Mouse (Mus musculus) hindbrain, embryonic 12.5 days (tissue): ENCODE results near the gene Angptl2. TPM values are rescaled to one million over a fixed set of nuclear protein-coding genes. Genes with fewer than 3 reads are reported as not detected.

Experiments used
- ATAC-seq: fragments of 200-750 bp; cut with Nextera tagmentation; 2 replicates; pipeline ENCODE4 v1.8.0; 2017; ENCODE audit warnings: moderate TSS enrichment; ENCODE audit not compliant: low FRiP score
- H3K27ac ChIP-seq: fragments of 300-500 bp; sonication (generic); 2 replicates; pipeline ENCODE4 v1.5.1; 2016; ENCODE audit warnings: mild to moderate bottlenecking
- H3K27me3 ChIP-seq: fragments of 300-500 bp; sonication (generic); 2 replicates; pipeline ENCODE4 v1.6.1; 2016; ENCODE audit warnings: mild to moderate bottlenecking
- H3K36me3 ChIP-seq: fragments of 300-500 bp; sonication (generic); 2 replicates; pipeline ENCODE4 v1.6.1; 2016; ENCODE audit warnings: mild to moderate bottlenecking
- H3K4me1 ChIP-seq: fragments of 300-500 bp; sonication (generic); 2 replicates; pipeline ENCODE4 v1.6.1; 2016
- H3K4me2 ChIP-seq: fragments of 300-500 bp; sonication (generic); replicated peaks from 2 replicates; pipeline ENCODE4 v1.6.1; 2016; ENCODE audit warnings: mild to moderate bottlenecking
- H3K4me3 ChIP-seq: fragments of 300-500 bp; sonication (generic); 2 replicates; pipeline ENCODE4 v1.5.1; 2016; ENCODE audit warnings: mild to moderate bottlenecking
- H3K9ac ChIP-seq: fragments of 300-500 bp; sonication (generic); 2 replicates; pipeline ENCODE4 v1.6.1; 2016; ENCODE audit warnings: mild to moderate bottlenecking, moderate library complexity
- H3K9me3 ChIP-seq: fragments of 300-500 bp; sonication (generic); replicated peaks from 2 replicates; pipeline ENCODE4 v1.6.1; 2016; ENCODE audit warnings: mild to moderate bottlenecking
- WGBS: fragments of 180-500 bp; shearing (Covaris S2); methylation state at CpG from one replicate; pipeline ENCODE4 v1.1.7; 2016; 5-methylcytosine and 5-hydroxymethylcytosine counted together
- polyA plus RNA-seq: library from polyadenylated mRNA; unstranded; fragments of >200 nt; fragmentation: Nextera tagmentation; extraction: Ambion mirVana; gene quantifications from 2 replicates; pipeline ENCODE4 v1.2.1, GENCODE M21; 2016

Gene Angptl2
- polyA plus RNA-seq, 1 experiment from 2014 or later = 32.8 TPM

DNA sequence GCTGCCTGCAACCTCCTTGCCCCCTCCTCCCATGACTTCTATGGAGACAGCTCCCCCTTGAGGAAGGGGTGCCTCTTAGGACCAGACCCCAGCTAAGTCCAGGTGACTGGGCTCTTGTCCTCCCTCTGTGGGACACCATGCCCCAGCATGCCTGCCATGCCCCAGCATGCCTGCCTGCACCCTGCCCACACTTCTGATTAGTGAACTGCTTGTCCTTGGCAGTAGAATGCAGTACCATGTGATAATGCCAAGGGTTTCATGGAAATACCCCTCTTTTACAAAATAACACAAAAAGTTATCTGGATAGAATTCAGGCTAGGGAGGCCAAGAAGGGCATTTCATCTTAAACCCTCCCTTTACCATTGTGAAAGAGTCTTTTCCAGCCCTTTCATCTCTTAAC, 29.5 kb downstream of the Angptl2 start:
- no peak overlapping the region for H3K9ac ChIP-seq
- peaks cover 17% of the 10 kb centered on the region; the same call in 1 of the 2 replicates for H3K36me3 ChIP-seq
- H3K4me1 ChIP-seq = no peaks in the 10 kb centered on the region
- no peaks in the 10 kb centered on the region for H3K9me3 ChIP-seq
- H3K27ac ChIP-seq = no peak overlapping the region
- no peaks in the 10 kb centered on the region for H3K27me3 ChIP-seq
- no peak for ATAC-seq
- H3K4me3 ChIP-seq = no peak overlapping the region
- no peak overlapping the region for H3K4me2 ChIP-seq

- Histone ChIP-seq H3K9ac (no peak overlapping the region), H3K4me2 (no peak overlapping the region), H3K36me3 (peaks cover 17% of the 10 kb centered on the region; the same call in 1 of the 2 replicates), H3K4me1 (no peaks in the 10 kb centered on the region), H3K27me3 (no peaks in the 10 kb centered on the region), H3K4me3 (no peak overlapping the region), H3K27ac (no peak overlapping the region), H3K9me3 (no peaks in the 10 kb centered on the region)
- 85% methylated on average over 5 of the region's 5 CpGs for WGBS
- ATAC-seq = no peak
These were observed 31.0 kb downstream of the Angptl2 start for GRCm38 (mm10) chr2:33246841-33247240.

DNA sequence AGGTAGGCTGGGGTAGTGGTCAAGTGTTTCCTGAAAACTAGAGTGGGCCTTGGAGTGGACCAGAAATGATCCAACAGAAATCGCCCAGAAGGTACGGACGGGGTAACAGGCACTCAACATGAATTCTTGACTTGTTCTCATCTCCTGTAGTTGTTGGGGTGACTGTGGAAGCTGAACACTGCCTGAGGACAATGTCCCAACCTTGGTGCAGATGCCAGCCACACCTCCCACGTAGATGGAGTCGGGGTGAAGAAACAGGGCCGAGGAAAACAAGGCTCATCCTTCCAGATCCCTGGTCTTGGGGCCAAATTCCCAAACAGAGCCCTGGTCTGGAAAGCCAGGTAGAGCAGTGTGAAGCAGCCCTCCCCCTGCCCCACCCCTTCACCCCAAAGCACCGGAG, 32.7 kb downstream of the Angptl2 start:
- ATAC-seq = no peak
- H3K4me3 ChIP-seq = no peak overlapping the region
- 87% methylated on average over 7 of the region's 7 CpGs for WGBS
- H3K9ac ChIP-seq = no peak overlapping the region
- no peaks in the 10 kb centered on the region for H3K9me3 ChIP-seq
- no peaks in the 10 kb centered on the region for H3K27me3 ChIP-seq
- no peak overlapping the region for H3K4me2 ChIP-seq
- H3K4me1 ChIP-seq = no peaks in the 10 kb centered on the region; the same call in 1 of the 2 replicates
- no peak overlapping the region for H3K27ac ChIP-seq
- peaks cover 12% of the 10 kb centered on the region; the same call in 1 of the 2 replicates for H3K36me3 ChIP-seq

- H3K4me2 ChIP-seq = no peak overlapping the region
- no peak overlapping the region for H3K9ac ChIP-seq
- H3K27ac ChIP-seq = no peak overlapping the region
- ATAC-seq = no peak
- no peaks in the 10 kb centered on the region for H3K36me3 ChIP-seq
- no peak overlapping the region for H3K4me3 ChIP-seq
- H3K27me3 ChIP-seq = no peaks in the 10 kb centered on the region
- 73% methylated on average over 3 of the region's 3 CpGs for WGBS
- no peaks in the 10 kb centered on the region for H3K9me3 ChIP-seq
- no peaks in the 10 kb centered on the region; the same call in none of the 2 replicates for H3K4me1 ChIP-seq
These were observed 34.2 kb downstream of the Angptl2 start for GRCm38 (mm10) chr2:33249922-33250633.

DNA sequence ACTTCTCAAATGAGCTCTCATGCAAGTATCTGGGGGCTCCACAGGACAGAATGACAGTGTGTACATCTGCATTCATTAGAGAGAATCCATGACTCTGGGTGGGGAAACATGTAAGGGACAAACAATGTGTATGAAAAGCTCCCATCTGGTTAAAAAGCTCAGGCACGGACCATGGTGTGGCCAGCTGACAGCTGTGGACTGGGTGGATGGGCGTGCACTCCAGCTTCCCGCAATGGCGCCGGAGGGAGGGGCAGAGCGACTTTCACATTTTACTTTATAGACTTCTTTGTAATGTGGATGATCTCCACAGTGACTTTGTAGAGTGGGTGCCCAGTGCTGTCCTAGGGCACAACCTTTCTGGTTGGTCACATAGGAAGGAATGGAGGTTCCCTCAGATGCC, 36.9 kb downstream of the Angptl2 start:
- Histone ChIP-seq H3K27ac (no peak overlapping the region), H3K9me3 (no peaks in the 10 kb centered on the region), H3K9ac (no peak overlapping the region), H3K27me3 (no peaks in the 10 kb centered on the region), H3K36me3 (no peaks in the 10 kb centered on the region), H3K4me3 (no peak overlapping the region), H3K4me1 (no peaks in the 10 kb centered on the region; the same call in none of the 2 replicates), H3K4me2 (no peak overlapping the region)
- 84% methylated on average over 6 of the region's 6 CpGs for WGBS
- ATAC-seq = no peak

DNA sequence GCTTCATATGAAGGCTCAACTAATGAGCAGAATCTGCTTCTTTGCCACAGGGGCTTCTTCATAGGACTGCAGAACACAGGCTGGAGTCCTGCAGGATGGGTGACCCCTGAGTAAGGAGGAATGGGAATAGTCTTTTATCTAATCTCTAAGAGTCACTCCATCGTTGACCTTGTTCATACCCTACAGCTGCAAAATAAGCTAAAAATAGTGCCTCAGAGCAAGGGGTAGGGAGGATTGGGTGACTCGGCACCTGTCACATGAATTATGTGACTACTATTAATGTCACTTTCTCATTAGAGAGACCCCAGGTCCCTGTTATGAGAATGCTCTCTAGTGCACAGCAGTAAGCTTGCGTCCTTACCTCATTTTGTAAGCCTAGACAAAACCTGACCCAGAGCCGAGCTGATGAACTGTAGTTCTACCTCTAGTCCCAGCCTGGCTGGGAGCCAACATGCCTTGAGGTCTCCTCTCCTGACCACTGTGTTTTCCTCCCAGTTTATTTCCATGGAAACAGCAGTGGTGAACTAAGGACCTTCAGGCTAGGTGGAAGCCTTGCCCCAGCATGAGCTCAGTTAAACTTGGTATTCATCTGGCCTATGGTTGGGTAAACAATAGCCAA, 37.8 kb downstream of the Angptl2 start:
- ATAC-seq = no peak
- no peak overlapping the region for H3K9ac ChIP-seq
- no peak overlapping the region for H3K27ac ChIP-seq
- no peak overlapping the region for H3K4me2 ChIP-seq
- H3K9me3 ChIP-seq = no peaks in the 10 kb centered on the region
- H3K4me3 ChIP-seq = no peak overlapping the region
- no peaks in the 10 kb centered on the region for H3K36me3 ChIP-seq
- H3K27me3 ChIP-seq = no peaks in the 10 kb centered on the region
- 79% methylated on average over 4 of the region's 4 CpGs for WGBS
- H3K4me1 ChIP-seq = no peaks in the 10 kb centered on the region; the same call in none of the 2 replicates

- H3K27ac ChIP-seq = no peak overlapping the region
- H3K27me3 ChIP-seq = no peaks in the 10 kb centered on the region
- no peak for ATAC-seq
- H3K9ac ChIP-seq = no peak overlapping the region
- WGBS = 81% methylated on average over 9 of the region's 9 CpGs
- H3K4me1 ChIP-seq = no peaks in the 10 kb centered on the region; the same call in none of the 2 replicates
- H3K4me2 ChIP-seq = no peak overlapping the region
- no peaks in the 10 kb centered on the region for H3K9me3 ChIP-seq
- H3K4me3 ChIP-seq = no peak overlapping the region
- H3K36me3 ChIP-seq = no peaks in the 10 kb centered on the region
These were observed 38.6 kb downstream of the Angptl2 start for GRCm38 (mm10) chr2:33254318-33254985.

- Histone ChIP-seq H3K4me3 (no peak overlapping the region), H3K27me3 (no peaks in the 10 kb centered on the region), H3K4me1 (no peaks in the 10 kb centered on the region; the same call in none of the 2 replicates), H3K9ac (no peak overlapping the region), H3K27ac (no peak overlapping the region), H3K4me2 (no peak overlapping the region), H3K9me3 (no peaks in the 10 kb centered on the region), H3K36me3 (0 out of 2 replicates have a peak, but pooled peaks cover 7% of the 10 kb centered on the region)
- no peak for ATAC-seq
- WGBS = 91% methylated on average over 3 of the region's 3 CpGs
These were observed 41.1 kb downstream of the Angptl2 start for GRCm38 (mm10) chr2:33256769-33257537.

DNA sequence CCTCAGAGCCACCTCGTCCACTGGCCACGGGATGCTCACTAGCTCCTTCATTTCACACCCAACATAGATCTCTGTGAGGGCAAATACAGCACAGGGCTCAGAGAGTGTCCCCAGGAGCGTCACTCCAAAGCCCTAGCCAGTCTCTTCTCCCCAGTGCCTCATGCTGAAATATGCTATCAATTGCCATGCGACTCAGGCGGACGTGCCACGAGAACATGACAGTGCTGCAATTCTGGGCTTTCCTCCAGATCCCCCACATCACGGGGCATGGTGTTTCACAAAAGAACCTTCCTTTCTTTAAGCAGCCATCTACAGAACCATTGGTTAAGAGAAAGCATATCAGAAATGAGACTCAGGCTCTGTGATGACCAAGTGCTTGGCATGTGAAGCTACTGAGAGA, 44.9 kb downstream of the Angptl2 start:
- H3K36me3 ChIP-seq = 0 out of 2 replicates have a peak, but pooled peaks cover 7% of the 10 kb centered on the region
- no peak for ATAC-seq
- 90% methylated on average over 8 of the region's 8 CpGs for WGBS
- no peak overlapping the region for H3K27ac ChIP-seq
- H3K27me3 ChIP-seq = no peaks in the 10 kb centered on the region
- H3K4me3 ChIP-seq = no peak overlapping the region
- H3K9ac ChIP-seq = no peak overlapping the region
- no peak overlapping the region for H3K4me2 ChIP-seq
- H3K4me1 ChIP-seq = 0 out of 2 replicates have a peak, but pooled peaks cover 2% of the 10 kb centered on the region
- no peaks in the 10 kb centered on the region for H3K9me3 ChIP-seq

- 91% methylated on average over 3 of the region's 3 CpGs for WGBS
- no peak overlapping the region for H3K4me2 ChIP-seq
These were observed 45.6 kb downstream of the Angptl2 start for GRCm38 (mm10) chr2:33261475-33261874.

DNA sequence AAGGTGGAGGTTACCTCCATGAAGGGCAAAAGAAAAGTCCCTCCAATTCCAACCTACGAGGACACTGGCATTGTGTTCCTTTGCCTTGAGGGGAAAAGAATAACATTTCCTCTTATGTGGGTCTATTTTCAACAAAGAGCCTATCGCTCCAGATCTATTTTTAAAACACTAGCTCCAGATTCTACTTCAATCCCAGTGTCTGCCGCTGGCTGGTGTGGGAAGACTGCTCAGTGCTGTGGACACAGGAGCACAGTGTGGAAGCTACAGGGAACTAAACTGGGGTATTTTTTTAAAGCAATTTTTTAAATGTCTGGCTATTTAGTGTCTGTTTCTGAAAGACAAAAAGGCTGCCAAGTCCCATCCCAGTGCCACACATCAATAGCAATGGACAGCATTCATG, 49.9 kb downstream of the Angptl2 start:
- ATAC-seq = no peak
- H3K27ac ChIP-seq = no peak overlapping the region

More at GRCm38 (mm10) chr2:33261475-33261874, 45.6 kb downstream of the Angptl2 start:
- Histone ChIP-seq H3K9me3 (no peaks in the 10 kb centered on the region), H3K4me3 (no peak overlapping the region), H3K27ac (no peak overlapping the region), H3K4me1 (0 out of 2 replicates have a peak, but pooled peaks cover 2% of the 10 kb centered on the region), H3K9ac (no peak overlapping the region), H3K36me3 (0 out of 2 replicates have a peak, but pooled peaks cover 7% of the 10 kb centered on the region), H3K27me3 (no peaks in the 10 kb centered on the region)
- ATAC-seq = no peak

More for the DNA sequence above, 49.9 kb downstream of the Angptl2 start:
- Histone ChIP-seq H3K4me3 (no peak overlapping the region), H3K4me2 (no peak overlapping the region), H3K4me1 (0 out of 2 replicates have a peak, but pooled peaks cover 4% of the 10 kb centered on the region), H3K27me3 (no peaks in the 10 kb centered on the region), H3K36me3 (peaks cover 11% of the 10 kb centered on the region; the same call in 1 of the 2 replicates), H3K9me3 (no peaks in the 10 kb centered on the region), H3K9ac (no peak overlapping the region)
- 72% methylated on average over 3 of the region's 3 CpGs for WGBS
